In genomic region chr10:98959385-98959784, GRCm38 (mm10) we compare ENCODE assay signal across 14 mouse cellular contexts. TPM values are rescaled to one million over a fixed set of nuclear protein-coding genes. Genes with fewer than 3 reads are reported as not detected.
DNase-seq lines count a peak whose midpoint lies in the region; ATAC-seq lines count a peak whose summit lies in the region.
"Had no signal": no experiment of that assay in that cellular context is flagged by ENCODE, and none has a peak within 500 bp of the region (broad histone marks: within the 10 kb centered on the region; RNA-seq: fewer than 3 reads in every experiment).

No protein-coding gene starts in this region.

- H3K9ac ChIP-seq in forebrain, embryonic 11.5 days (ENCODE audit: low read length) = no peak overlapping the region
- no peak overlapping the region for H3K9ac ChIP-seq in liver, embryonic 12.5 days
- H3K9ac ChIP-seq: heart, embryonic 12.5 days; neural tube, embryonic 12.5 days had no signal

- WGBS in forebrain, embryonic 11.5 days = 64% methylated on average over 6 of the region's 6 CpGs
- 79% methylated on average over 6 of the region's 6 CpGs for WGBS in forebrain, embryonic 10.5 days
- 59% methylated on average over 6 of the region's 6 CpGs for WGBS in embryonic facial prominence, embryonic 10.5 days
- 81% methylated on average over 6 of the region's 6 CpGs for WGBS in liver, embryonic 12.5 days (ENCODE audit: insufficient replicate concordance)

- no peaks in the 10 kb centered on the region for H3K27me3 ChIP-seq in forebrain, embryonic 11.5 days (ENCODE audit: control insufficient read depth, insufficient read depth, low read length)
- no peaks in the 10 kb centered on the region for H3K27me3 ChIP-seq in forebrain, embryonic 10.5 days (ENCODE audit: poor library complexity, severe bottlenecking)
- no peaks in the 10 kb centered on the region for H3K27me3 ChIP-seq in embryonic facial prominence, embryonic 10.5 days (replicated peaks; ENCODE audit: low read depth, poor library complexity, severe bottlenecking)
- H3K27me3 ChIP-seq in liver, embryonic 12.5 days (replicated peaks) = no peaks in the 10 kb centered on the region
- H3K27me3 ChIP-seq: heart, embryonic 12.5 days; neural tube, embryonic 12.5 days had no signal

- no peak overlapping the region for H3K27ac ChIP-seq in forebrain, embryonic 11.5 days (ENCODE audit: low read depth, low read length)
- no peak overlapping the region for H3K27ac ChIP-seq in forebrain, embryonic 10.5 days
- H3K27ac ChIP-seq in embryonic facial prominence, embryonic 10.5 days (replicated peaks) = 0 out of 2 replicates have a peak overlapping the region, but pooled peaks have one; percentile 30
- no peak overlapping the region for H3K27ac ChIP-seq in liver, embryonic 12.5 days
- H3K27ac ChIP-seq: macrophage; neural tube, embryonic 12.5 days had no signal

- ATAC-seq in forebrain, embryonic 11.5 days (replicated peaks; ENCODE audit: low FRiP score) = 0 out of 2 replicates have a peak, but pooled peaks have one; percentile 55
- no peak for ATAC-seq in liver, embryonic 12.5 days

- H3K4me1 ChIP-seq in forebrain, embryonic 11.5 days (replicated peaks; ENCODE audit: control insufficient read depth, insufficient read depth, low read length) = no peaks in the 10 kb centered on the region
- H3K4me1 ChIP-seq in forebrain, embryonic 10.5 days = peaks cover 25% of the 10 kb centered on the region
- H3K4me1 ChIP-seq in embryonic facial prominence, embryonic 10.5 days = peaks cover 37% of the 10 kb centered on the region
- peaks cover 54% of the 10 kb centered on the region for H3K4me1 ChIP-seq in liver, embryonic 12.5 days
- H3K4me1 ChIP-seq: neural tube, embryonic 12.5 days had no signal

- no peak overlapping the region for H3K4me2 ChIP-seq in forebrain, embryonic 11.5 days (ENCODE audit: low read depth, low read length, severe bottlenecking)
- H3K4me2 ChIP-seq in liver, embryonic 12.5 days = no peak overlapping the region
- H3K4me2 ChIP-seq: heart, embryonic 12.5 days; neural tube, embryonic 12.5 days had no signal

- H3K4me3 ChIP-seq in forebrain, embryonic 11.5 days (ENCODE audit: low read depth, low read length) = no peak overlapping the region
- no peak overlapping the region for H3K4me3 ChIP-seq in forebrain, embryonic 10.5 days
- H3K4me3 ChIP-seq in embryonic facial prominence, embryonic 10.5 days = no peak overlapping the region
- no peak overlapping the region for H3K4me3 ChIP-seq in liver, embryonic 12.5 days
- H3K4me3 ChIP-seq: erythroblast, embryonic 14.5 days; heart, embryonic 12.5 days; neural tube, embryonic 12.5 days had no signal

- H3K36me3 ChIP-seq in forebrain, embryonic 11.5 days (ENCODE audit: control insufficient read depth, insufficient read depth, low read length) = no peaks in the 10 kb centered on the region
- no peaks in the 10 kb centered on the region for H3K36me3 ChIP-seq in forebrain, embryonic 10.5 days (replicated peaks)
- H3K36me3 ChIP-seq in embryonic facial prominence, embryonic 10.5 days (replicated peaks) = no peaks in the 10 kb centered on the region
- H3K36me3 ChIP-seq in liver, embryonic 12.5 days = no peaks in the 10 kb centered on the region
- H3K36me3 ChIP-seq: heart, embryonic 12.5 days; neural tube, embryonic 12.5 days had no signal

- H3K9me3 ChIP-seq in forebrain, embryonic 11.5 days (ENCODE audit: control insufficient read depth, low read length) = no peaks in the 10 kb centered on the region
- no peaks in the 10 kb centered on the region for H3K9me3 ChIP-seq in forebrain, embryonic 10.5 days
- no peaks in the 10 kb centered on the region for H3K9me3 ChIP-seq in embryonic facial prominence, embryonic 10.5 days
- H3K9me3 ChIP-seq in liver, embryonic 12.5 days (replicated peaks) = no peaks in the 10 kb centered on the region
- H3K9me3 ChIP-seq: heart, embryonic 12.5 days; neural tube, embryonic 12.5 days had no signal

- no peak for DNase-seq in forebrain, embryonic 11.5 days (ENCODE audit: low spot score)
- no peak for DNase-seq in forebrain, embryonic 10.5 days (ENCODE audit: extremely low spot score, low spot score)
- DNase-seq in embryonic facial prominence, embryonic 10.5 days (ENCODE audit: low spot score) = peak; percentile 13
- peak; percentile 30 for DNase-seq in induced T-regulatory cell, adult 2 months (ENCODE audit: low read depth)
- peak; percentile 88 for DNase-seq in right cerebral cortex, adult 18-20 months
- DNase-seq in kidney, adult 9 months = no peak
- no peak for DNase-seq in heart, postnatal 4 days
- DNase-seq: adrenal gland, adult 8-10 months; cerebellum, adult 9-11 months had no signal

RNA-seq across cellular contexts. Expression of gene Atp2b1, which starts 45.2 kb away (rescaled TPM):
- 81.8 and 83.3 TPM in 2 replicates for polyA plus RNA-seq in forebrain, embryonic 11.5 days (2014; fragmentation: Nextera tagmentation; extraction: Ambion mirVana)
- 89.8 and 90.5 TPM in 2 replicates for polyA plus RNA-seq in forebrain, embryonic 10.5 days (2016; fragmentation: Nextera tagmentation; extraction: Ambion mirVana)
- polyA plus RNA-seq in embryonic facial prominence, embryonic 10.5 days (2016; fragmentation: Nextera tagmentation; extraction: Ambion mirVana) = 92.3 and 101 TPM in 2 replicates
- 46.9 and 48.9 TPM in 2 replicates for polyA plus RNA-seq in liver, embryonic 12.5 days (2016; fragmentation: Nextera tagmentation; extraction: Ambion mirVana)
- total RNA-seq in heart, postnatal 4 days (2021) = 10 to 100 TPM; 82.7 to 83.4 TPM

Comparison
In these comparisons a context has a peak if more than half of its experiments do, and no peak if none do; other contexts are left out.
1. DNase-seq: peak in embryonic facial prominence, embryonic 10.5 days (single experiment), induced T-regulatory cell, adult 2 months (single experiment) and right cerebral cortex, adult 18-20 months (single experiment); none in forebrain, embryonic 11.5 days (single experiment), forebrain, embryonic 10.5 days (single experiment), kidney, adult 9 months (single experiment) and heart, postnatal 4 days (single experiment).